Mouse (Mus musculus) small intestine, adult 2 months (tissue): ENCODE data around the gene Amotl2.

Source experiments
- CTCF ChIP-seq: fragments of 200-500 bp; IDR thresholded peaks from 2 replicates; pipeline ENCODE4 v1.5.1; 2012; ENCODE audit warnings: low read depth, mild to moderate bottlenecking, control low read depth, inconsistent platforms, low read length, moderate library complexity, mixed read lengths; ENCODE audit not compliant: insufficient replicate concordance, insufficient read length; ENCODE audit errors: extremely low read depth
- POLR2A ChIP-seq: fragments of 200-500 bp; IDR thresholded peaks from 2 replicates; pipeline ENCODE4 v1.6.1; 2012; ENCODE audit warnings: low read depth, mild to moderate bottlenecking, control low read depth, inconsistent platforms, low read length, moderate library complexity

DNA sequence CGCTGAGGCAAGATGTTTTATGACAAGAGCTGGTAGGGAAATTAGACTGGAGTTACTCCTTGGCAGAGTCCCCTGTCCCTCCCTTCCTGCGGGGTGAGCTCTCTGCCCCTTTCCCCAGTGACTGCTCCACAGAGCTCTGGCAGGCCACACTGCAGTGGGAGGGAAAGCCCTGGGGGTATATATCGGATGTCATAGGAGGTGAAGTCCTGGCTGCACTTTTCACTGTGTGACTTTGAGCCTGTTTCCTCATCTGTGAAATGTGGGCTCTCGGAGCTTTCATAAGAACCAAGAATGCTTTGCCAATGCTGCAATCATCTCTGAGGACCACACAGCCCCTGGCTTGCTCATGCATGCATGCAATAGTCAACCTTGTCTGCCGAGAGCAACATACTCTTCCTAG, 30.3 kb downstream of the Amotl2 start:
- TF ChIP-seq CTCF (no peak), POLR2A (no peak)
